Mouse (Mus musculus): ENCODE data around the gene Gm4070.
"Not testable (repeated sequence)": the region's sequence is repeated elsewhere in the genome, so short reads cannot be mapped to it uniquely, and the experiment has no call there.

Gene Gm4070

GRCm38 (mm10) chr7:105953812-105954211 is at the start of gene Gm4070:
Gene Gm4070, minus strand, starts transcription at chr7:105953967.
- not testable (repeated sequence) for DNase-seq (ENCODE audit: low read depth, low spot score)

- DNase-seq (ENCODE audit: low read depth, low spot score) = not testable (repeated sequence)
These were observed 773 bp upstream of the Gm4070 start for GRCm38 (mm10) chr7:105954540-105954939.

- not testable (repeated sequence) for DNase-seq (ENCODE audit: low read depth, low spot score)
These were observed 1.4 kb downstream of the Gm4070 start for GRCm38 (mm10) chr7:105952408-105952807.

- DNase-seq (ENCODE audit: low read depth, low spot score) = not testable (repeated sequence)
These were observed 8.5 kb downstream of the Gm4070 start for GRCm38 (mm10) chr7:105945238-105945637.

- DNase-seq (ENCODE audit: low read depth, low spot score) = not testable (repeated sequence)
These were observed 21.6 kb downstream of the Gm4070 start for GRCm38 (mm10) chr7:105932132-105932531.

- not testable (repeated sequence) for DNase-seq (ENCODE audit: low read depth, low spot score)
These were observed 70.0 kb downstream of the Gm4070 start for GRCm38 (mm10) chr7:105883588-105884336.

GRCm38 (mm10) chr7:105879717-105880484 is 73.9 kb downstream of the Gm4070 start:
- DNase-seq (ENCODE audit: low read depth, low spot score) = not testable (repeated sequence)

GRCm38 (mm10) chr7:105855718-105856560 is 97.8 kb downstream of the Gm4070 start:
- not testable (repeated sequence) for DNase-seq (ENCODE audit: low read depth, low spot score)

All from ES-CJ7 (cell line).